Mouse (Mus musculus): ENCODE results near the gene Zfp51. TPM values are rescaled to one million over a fixed set of nuclear protein-coding genes. Genes with fewer than 3 reads are reported as not detected.

Zfp51 gene
- total RNA-seq, 2 experiments from 2014 or later, result 5.4 to 7.0 TPM

DNA sequence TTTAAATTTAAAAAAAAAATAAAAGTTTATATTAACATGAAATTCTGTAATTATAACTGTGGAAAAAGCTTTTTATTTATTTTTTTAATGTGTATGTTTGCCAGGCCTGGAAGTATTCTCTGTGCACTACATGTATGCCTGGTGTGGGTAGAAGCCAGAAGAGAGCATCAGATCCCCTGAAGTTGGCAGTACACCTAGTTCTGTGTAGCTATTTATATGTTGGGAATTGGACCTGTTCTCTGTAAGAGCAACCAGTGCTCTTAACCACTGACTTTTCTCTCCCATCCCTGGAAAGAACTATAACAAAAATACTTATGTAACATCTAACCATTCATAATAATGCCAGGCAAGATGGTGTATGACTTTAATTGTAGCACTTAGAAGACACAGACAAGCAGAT is 59.6 kb downstream of the Zfp51 start:
- intact Hi-C loops (cut with DNase I), result loop anchor here (5.0 kb wide), 1 partner anchor 237 kb away; no protein-coding TSS in a partner anchor
- DNase-seq, result no peak

Other genes with a start within 250 kb of the Zfp51 start
- gene Vmn1r234, start 224.3 kb upstream of the Zfp51 start, total RNA-seq (2021), result not detected
- gene Vmn1r235, start 194.0 kb upstream of the Zfp51 start, total RNA-seq (2021), result not detected
- gene Vmn1r236, start 167.4 kb upstream of the Zfp51 start, total RNA-seq (2021), result not detected
- not detected for gene Vmn1r237, start 138.5 kb upstream of the Zfp51 start, total RNA-seq (2021)
- under 1 TPM; 0.54 to 0.69 TPM for gene Zfp677, start 66.6 kb upstream of the Zfp51 start, total RNA-seq (2021)
- under 1 TPM; 0.49 to 0.74 TPM for gene Zfp54, start 27.1 kb upstream of the Zfp51 start, total RNA-seq (2021)
- gene Zfp53, start 38.6 kb downstream of the Zfp51 start, total RNA-seq (2021), result 1 to 10 TPM; 1.3 to 1.8 TPM
- 1 to 10 TPM; 4.0 to 5.5 TPM for gene Zfp52, start 85.2 kb downstream of the Zfp51 start, total RNA-seq (2021)
- 1 to 10 TPM; 1.6 to 2.1 TPM for gene Zfp948, start 116.6 kb downstream of the Zfp51 start, total RNA-seq (2021)
- gene Zfp983, start 200.2 kb downstream of the Zfp51 start, total RNA-seq (2021), result 1 to 10 TPM; 1.1 to 1.5 TPM
- gene Gm10226, start 241.5 kb downstream of the Zfp51 start, total RNA-seq (2021), result not detected

Data from gastrocnemius, postnatal 36 days (tissue).